Comparison of ENCODE assay signal across 15 mouse cellular contexts in the genomic region with DNA sequence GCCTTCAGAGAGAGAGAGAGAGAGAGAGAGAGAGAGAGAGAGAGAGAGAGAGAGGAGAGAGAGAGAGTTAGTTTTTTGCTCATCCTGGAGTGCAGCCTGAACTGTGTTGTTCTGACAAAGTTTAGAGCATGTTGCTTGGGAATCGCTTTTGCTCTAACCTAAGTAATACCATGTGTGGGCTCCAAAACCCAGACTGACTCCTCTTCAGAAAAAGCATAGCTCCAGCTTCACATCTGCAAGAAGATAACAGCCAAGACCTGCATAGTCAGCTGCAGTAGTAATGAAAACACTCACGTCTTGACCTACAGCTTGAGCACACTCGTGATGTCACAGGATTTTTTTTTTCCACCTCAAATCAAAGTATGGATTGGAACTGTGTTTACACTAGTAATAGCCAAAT.
"Had no signal": no experiment of that assay in that cellular context is flagged by ENCODE, and none has a peak within 500 bp of the region (broad histone marks: within the 10 kb centered on the region; RNA-seq: fewer than 3 reads in every experiment).

No protein-coding gene starts in this region.

- H3K4me2 ChIP-seq: midbrain, embryonic 11.5 days; midbrain, embryonic 13.5 days; midbrain, embryonic 15.5 days; neural tube, embryonic 12.5 days had no signal

- H3K4me1 ChIP-seq: megakaryocyte, embryonic 14.5 days; midbrain, embryonic 13.5 days; midbrain, embryonic 15.5 days; neural tube, embryonic 12.5 days had no signal

- DNase-seq: liver, postnatal 0 days; lung, adult 2 months; lung, postnatal 10 days; lung, postnatal 36 days; right cerebral cortex, postnatal 14 days; spleen, adult 18-20 months; thymus, adult 18-20 months; thymus, postnatal 14 days; thymus, postnatal 36 days had no signal

- H3K9ac ChIP-seq: liver, postnatal 0 days; midbrain, embryonic 13.5 days; midbrain, embryonic 15.5 days; neural tube, embryonic 12.5 days had no signal

- H3K4me3 ChIP-seq: megakaryocyte, embryonic 14.5 days; midbrain, embryonic 13.5 days; midbrain, embryonic 15.5 days; neural tube, embryonic 12.5 days had no signal

- H3K27ac ChIP-seq: macrophage; midbrain, embryonic 13.5 days; midbrain, embryonic 15.5 days; neural tube, embryonic 12.5 days had no signal

- ATAC-seq: liver, postnatal 0 days; midbrain, embryonic 13.5 days; midbrain, embryonic 15.5 days had no signal

- H3K27me3 ChIP-seq: megakaryocyte, embryonic 14.5 days; midbrain, embryonic 13.5 days; midbrain, embryonic 15.5 days; neural tube, embryonic 12.5 days had no signal

- H3K36me3 ChIP-seq: midbrain, embryonic 13.5 days; midbrain, embryonic 15.5 days; neural tube, embryonic 12.5 days had no signal

- H3K9me3 ChIP-seq: midbrain, embryonic 13.5 days; midbrain, embryonic 15.5 days; neural tube, embryonic 12.5 days had no signal
